8 mouse cellular contexts compared by ENCODE assay signal in the genomic region with DNA sequence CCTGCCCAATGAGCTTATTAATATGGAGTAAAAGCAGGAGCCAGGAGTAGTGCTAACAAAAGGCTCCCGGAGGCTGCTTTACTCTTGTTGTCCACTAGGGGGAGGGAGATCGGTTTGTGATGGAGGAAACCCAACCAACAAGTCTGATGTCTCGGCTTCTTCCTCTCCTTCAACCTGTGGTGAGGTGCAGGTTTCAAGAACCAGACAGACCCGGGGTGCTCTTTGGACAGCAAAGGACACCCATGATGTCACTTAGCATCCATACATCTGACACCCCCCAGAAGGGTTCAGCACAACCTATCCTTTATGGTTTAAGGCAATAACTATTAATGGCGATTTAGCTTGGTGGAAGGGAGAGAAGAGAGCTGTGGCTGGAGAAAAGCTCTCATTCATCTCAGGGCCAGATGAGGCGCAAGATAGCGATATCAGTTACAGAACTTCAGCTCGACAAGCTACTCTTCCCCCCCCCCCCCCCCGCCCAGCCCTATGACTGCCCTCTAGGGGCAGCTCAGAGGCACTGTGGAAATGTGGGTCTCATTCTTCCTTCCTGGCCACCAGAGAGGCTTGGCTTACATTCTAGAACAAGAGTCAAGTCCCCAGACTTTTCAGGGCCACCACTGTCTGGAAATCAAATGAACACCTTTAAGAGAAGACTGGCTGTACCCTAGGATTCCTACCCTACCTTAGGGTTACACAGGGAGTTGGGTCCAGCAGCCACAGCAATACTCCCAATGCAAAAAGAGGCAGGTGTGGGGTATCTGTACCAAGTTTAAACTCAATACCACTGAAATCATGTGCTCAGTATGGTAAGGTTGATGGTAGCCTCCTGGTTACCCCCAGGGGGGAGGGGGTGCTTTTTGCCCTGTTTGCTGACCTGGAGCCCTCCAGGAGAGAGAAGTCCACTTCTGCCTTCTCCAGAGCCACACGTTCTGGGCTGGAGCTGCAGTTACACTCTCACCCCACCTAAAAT. TPM values are rescaled to one million over a fixed set of nuclear protein-coding genes. Genes with fewer than 3 reads are reported as not detected.
DNase-seq lines count a peak whose midpoint lies in the region; ATAC-seq and TF ChIP-seq lines count a peak whose summit lies in the region.

No protein-coding gene starts in this region.

- TF ChIP-seq CTCF in heart, postnatal 0 days (IDR thresholded peaks at IDR 0.05; ENCODE audit: low read depth), result peak; percentile 73

- no peak overlapping the region for H3K4me3 ChIP-seq in heart, postnatal 0 days (ENCODE audit: low read depth, low read length)
- H3K4me3 ChIP-seq in limb, embryonic 12.5 days (replicated peaks), result no peak overlapping the region
- no peak overlapping the region for H3K4me3 ChIP-seq in midbrain, embryonic 12.5 days

- peak overlapping the region; percentile 6; the same call in 1 of the 2 replicates for H3K4me2 ChIP-seq in heart, postnatal 0 days (ENCODE audit: low read depth, low read length)
- no peak overlapping the region for H3K4me2 ChIP-seq in limb, embryonic 12.5 days
- 0 out of 2 replicates have a peak overlapping the region, but pooled peaks have one; percentile 10 for H3K4me2 ChIP-seq in midbrain, embryonic 12.5 days (replicated peaks)

- no peaks in the 10 kb centered on the region for H3K4me1 ChIP-seq in heart, postnatal 0 days (ENCODE audit: control insufficient read depth, insufficient read depth)
- peaks cover 49% of the 10 kb centered on the region for H3K4me1 ChIP-seq in limb, embryonic 12.5 days (replicated peaks)
- peaks cover 36% of the 10 kb centered on the region for H3K4me1 ChIP-seq in midbrain, embryonic 12.5 days

- H3K9me3 ChIP-seq in heart, postnatal 0 days (replicated peaks; ENCODE audit: control insufficient read depth, low read length), result no peaks in the 10 kb centered on the region
- no peaks in the 10 kb centered on the region for H3K9me3 ChIP-seq in limb, embryonic 12.5 days
- H3K9me3 ChIP-seq in midbrain, embryonic 12.5 days, result no peaks in the 10 kb centered on the region

- DNase-seq in frontal cortex, adult 2 months (ENCODE audit: extremely low spot score in 1 of 2, low spot score in 1 of 2), result peak; percentile 28 to 68
- DNase-seq in frontal cortex, postnatal 25 days (ENCODE audit: low spot score in 2 of 2), result no peak
- peak; percentile 84 for DNase-seq in ES-CJ7 (ENCODE audit: low read depth, low spot score)
- DNase-seq in embryo, embryonic 10.5 days (ENCODE audit: low spot score), result peak; percentile 90
- DNase-seq in heart, postnatal 0 days (ENCODE audit: low spot score), result peak; percentile 73
- DNase-seq in thymus, postnatal 14 days, result peak; percentile 65

- TF ChIP-seq EP300 in heart, postnatal 0 days (IDR thresholded peaks at IDR 0.05; ENCODE audit: low read depth), result no peak

- 23% methylated on average over 8 of the region's 10 CpGs for whole genome bisulfite sequencing in heart, postnatal 0 days
- 27% methylated on average over 10 of the region's 10 CpGs for WGBS in limb, embryonic 12.5 days
- WGBS in midbrain, embryonic 12.5 days, result 22% methylated on average over 8 of the region's 10 CpGs

- H3K9ac ChIP-seq in heart, postnatal 0 days (replicated peaks; ENCODE audit: low read depth, low read length), result no peak overlapping the region
- H3K9ac ChIP-seq in limb, embryonic 12.5 days (replicated peaks), result no peak overlapping the region
- H3K9ac ChIP-seq in midbrain, embryonic 12.5 days (replicated peaks), result no peak overlapping the region

- no peak overlapping the region for H3K27ac ChIP-seq in heart, postnatal 0 days (ENCODE audit: low read depth)
- peak overlapping the region; percentile 45 for H3K27ac ChIP-seq in limb, embryonic 12.5 days
- H3K27ac ChIP-seq in midbrain, embryonic 12.5 days (replicated peaks), result no peak overlapping the region; the same call in 1 of the 2 replicates

- H3K27me3 ChIP-seq in heart, postnatal 0 days (ENCODE audit: control insufficient read depth, insufficient read depth, low read length), result no peaks in the 10 kb centered on the region
- no peaks in the 10 kb centered on the region for H3K27me3 ChIP-seq in limb, embryonic 12.5 days
- H3K27me3 ChIP-seq in midbrain, embryonic 12.5 days, result no peaks in the 10 kb centered on the region

- ATAC-seq in heart, postnatal 0 days (ENCODE audit: insufficient read depth, low read depth), result peak; percentile 28
- no peak for ATAC-seq in limb, embryonic 12.5 days (ENCODE audit: insufficient number of reproducible peaks, insufficient read depth, low FRiP score, low TSS enrichment, low read depth)
- ATAC-seq in midbrain, embryonic 12.5 days (ENCODE audit: low FRiP score, low read depth), result peak; percentile 50; the same call in 1 of the 2 replicates

- H3K36me3 ChIP-seq in heart, postnatal 0 days (replicated peaks; ENCODE audit: control insufficient read depth, insufficient read depth, low read length), result peaks cover 65% of the 10 kb centered on the region
- H3K36me3 ChIP-seq in limb, embryonic 12.5 days, result peaks cover 92% of the 10 kb centered on the region
- H3K36me3 ChIP-seq in midbrain, embryonic 12.5 days, result peaks cover 62% of the 10 kb centered on the region

RNA-seq across cellular contexts. Expression of gene Ccnd2, which starts 9.6 kb away (rescaled TPM):
- polyA plus RNA-seq in frontal cortex, adult 2 months (2012; rRNA removed), result 41.8 and 49.2 TPM in 2 replicates
- total RNA-seq in heart, postnatal 0 days (2014; rRNA removed; ENCODE audit: low replicate concordance), result 31.1 and 34.5 TPM in 2 replicates
- 383 and 392 TPM in 2 replicates for polyA plus RNA-seq in heart, postnatal 0 days (2015; fragmentation: Nextera tagmentation; extraction: Ambion mirVana)
- polyA plus RNA-seq in limb, embryonic 12.5 days (2016; fragmentation: Nextera tagmentation; extraction: Ambion mirVana), result 1,264 and 1,267 TPM in 2 replicates
- polyA plus RNA-seq in midbrain, embryonic 12.5 days (2016; fragmentation: Nextera tagmentation; extraction: Ambion mirVana), result 1,089 and 1,182 TPM in 2 replicates

RNA-seq across cellular contexts. Expression of gene Tigar, which starts 33.1 kb away (rescaled TPM):
- polyA plus RNA-seq in frontal cortex, adult 2 months (2012; rRNA removed), result 16.2 and 16.6 TPM in 2 replicates
- 9.0 and 21.1 TPM in 2 replicates for total RNA-seq in heart, postnatal 0 days (2014; rRNA removed; ENCODE audit: low replicate concordance)
- polyA plus RNA-seq in heart, postnatal 0 days (2015; fragmentation: Nextera tagmentation; extraction: Ambion mirVana), result 14.4 and 15.6 TPM in 2 replicates
- 3.7 and 5.0 TPM in 2 replicates for polyA plus RNA-seq in limb, embryonic 12.5 days (2016; fragmentation: Nextera tagmentation; extraction: Ambion mirVana)
- 8.9 and 9.2 TPM in 2 replicates for polyA plus RNA-seq in midbrain, embryonic 12.5 days (2016; fragmentation: Nextera tagmentation; extraction: Ambion mirVana)

Comparison
In these comparisons a context has a peak if more than half of its experiments do, and no peak if none do; other contexts are left out.
1. DNase-seq: peak in frontal cortex, adult 2 months (2 of 2), ES-CJ7 (single experiment), embryo, embryonic 10.5 days (single experiment), heart, postnatal 0 days (single experiment) and thymus, postnatal 14 days (single experiment); none in frontal cortex, postnatal 25 days (0 of 2).